Mouse (Mus musculus) thymus, adult 2 months (tissue): ENCODE results near the gene March2.

Source experiments
- CTCF ChIP-seq: fragments of 200-500 bp; IDR thresholded peaks from 2 replicates; pipeline ENCODE4 v1.5.1; 2012; ENCODE audit warnings: mild to moderate bottlenecking, control low read depth, low read length, moderate library complexity, borderline replicate concordance; ENCODE audit not compliant: control insufficient read depth, poor library complexity, insufficient read depth; ENCODE audit errors: extremely low read depth
- POLR2A ChIP-seq: fragments of 200-500 bp; IDR thresholded peaks from 2 replicates; pipeline ENCODE4 v1.6.1; 2012; ENCODE audit warnings: mild to moderate bottlenecking, low read length, control low read depth, moderate library complexity; ENCODE audit not compliant: control insufficient read depth, poor library complexity, insufficient read depth; ENCODE audit errors: extremely low read depth

DNA sequence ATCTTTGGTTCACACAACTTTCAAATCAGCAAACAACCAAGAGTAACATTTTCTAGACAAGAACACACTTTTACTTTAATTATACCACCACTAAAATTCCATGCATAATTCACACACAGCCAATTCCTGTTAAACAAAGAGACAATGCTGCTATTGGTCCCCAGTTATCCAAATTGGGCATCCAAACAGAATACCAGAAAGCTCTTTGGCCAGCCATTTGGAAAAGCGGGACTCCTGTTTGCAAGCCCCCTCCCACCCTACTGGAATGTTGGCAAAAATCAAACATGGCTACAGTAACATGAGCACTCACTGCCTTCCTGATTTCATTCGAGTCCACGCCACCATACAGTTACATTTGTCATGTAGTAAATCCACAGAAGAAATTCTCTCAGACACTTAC is 48.8 kb downstream of the March2 start:
- TF ChIP-seq CTCF (no peak), POLR2A (no peak)
